Mouse (Mus musculus) frontal cortex, adult (tissue): ENCODE data around the gene Bbox1.

Source experiments
- ATAC-seq: cut with Nextera tagmentation; 2 replicates; pipeline ENCODE4 v1.9.2; 2017; ENCODE audit warnings: mild to moderate bottlenecking, moderate library complexity, mixed read lengths; ENCODE audit not compliant: low TSS enrichment

The Bbox1 gene

DNA sequence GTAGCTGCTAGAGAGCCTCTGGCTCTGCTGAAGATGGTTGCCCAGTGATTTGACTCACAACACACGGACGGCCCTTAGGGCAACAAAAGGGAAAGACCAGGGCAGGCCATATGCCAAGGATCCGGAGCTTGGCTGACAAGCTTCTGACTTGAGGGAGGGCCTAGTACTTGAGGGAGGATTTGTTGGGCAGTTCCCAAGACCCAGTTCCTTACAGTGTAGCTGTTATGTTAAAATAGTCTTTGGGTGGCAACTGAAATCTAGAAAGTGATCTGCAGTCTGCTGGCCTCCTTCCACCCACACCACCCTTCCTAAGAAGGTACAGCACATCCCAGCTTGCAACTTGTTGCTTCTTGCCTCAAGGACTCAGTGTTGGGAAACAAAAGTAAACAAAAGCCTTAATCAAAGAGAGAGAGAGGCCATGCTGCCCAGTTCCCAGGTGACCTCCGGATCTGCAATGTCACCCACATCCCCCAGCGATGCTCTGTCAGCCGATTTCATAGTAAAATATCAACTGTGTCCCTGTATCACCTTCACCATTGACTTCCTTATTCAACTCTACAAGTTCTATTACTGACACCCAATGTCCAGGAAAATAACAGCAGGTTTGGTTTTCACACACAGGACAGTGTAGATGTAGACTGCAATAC lies at the start of gene Bbox1:
Bbox1 (minus strand) TSS at position 52 of the 647 bp plus-strand sequence.
- peak; percentile 50 for ATAC-seq

DNA sequence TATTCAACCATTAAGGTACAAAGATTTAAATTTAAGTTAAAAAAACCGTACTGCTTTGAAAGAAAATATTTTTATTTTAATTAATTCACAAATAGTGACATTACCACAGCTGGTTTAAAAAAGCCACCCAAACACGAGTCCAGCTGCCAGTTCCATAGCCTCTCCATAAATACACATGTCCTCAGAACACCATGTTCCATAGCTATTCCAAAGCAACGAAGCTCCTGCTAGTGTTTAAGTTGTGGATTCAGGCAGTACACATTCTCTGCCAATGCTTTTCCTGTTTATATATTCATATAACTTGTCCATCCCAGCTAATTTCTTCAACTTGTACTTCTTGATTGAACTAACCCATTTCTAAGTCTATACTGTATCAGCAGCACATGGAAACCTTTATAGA lies 49.5 kb upstream of the Bbox1 start:
- no peak for ATAC-seq

DNA sequence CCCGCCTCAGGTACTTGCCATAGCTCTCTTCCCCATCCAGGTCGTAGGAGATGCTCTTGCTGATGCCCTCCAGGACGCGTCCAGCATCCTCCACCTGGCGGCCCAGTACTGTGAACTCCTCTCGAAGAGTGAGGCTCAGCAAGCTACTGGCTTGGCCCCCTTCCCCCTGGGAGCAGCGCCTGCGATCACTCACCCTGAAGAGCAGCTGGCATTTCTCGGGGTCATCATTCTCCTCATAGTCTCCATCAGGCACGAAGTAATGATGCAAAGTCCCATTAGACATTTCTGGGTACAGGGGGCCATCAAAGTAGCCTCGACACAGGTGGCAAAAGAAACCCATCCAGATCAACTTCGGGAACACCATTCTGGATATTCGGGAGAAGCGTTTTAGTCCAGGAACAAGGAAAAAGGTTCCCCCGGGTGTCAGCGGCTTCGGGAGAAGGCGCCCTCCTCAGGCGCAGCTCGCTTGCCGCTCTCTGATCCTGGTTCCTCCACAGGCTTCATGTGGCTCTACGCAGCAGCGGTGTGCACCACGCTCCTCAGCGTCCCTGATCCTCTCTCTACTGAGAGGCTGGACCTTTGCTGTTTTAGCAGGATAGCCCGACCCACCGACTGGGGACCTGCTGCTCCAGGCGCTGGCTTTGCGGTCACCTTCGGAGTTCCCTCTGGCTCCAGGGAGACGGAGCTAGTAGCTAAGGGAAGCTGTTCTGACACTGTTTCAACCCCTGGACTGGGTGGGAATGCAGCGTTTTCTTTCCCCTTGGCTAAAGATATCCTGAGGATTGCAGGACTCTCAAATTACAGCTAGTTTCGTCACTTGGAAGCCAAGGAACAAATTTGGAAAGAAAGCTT lies 48.3 kb upstream of the Bbox1 start, which contains the start of gene Fibin:
Fibin (minus strand) TSS at position 752 of the 852 bp plus-strand sequence.
- ATAC-seq: peak; percentile 99

DNA sequence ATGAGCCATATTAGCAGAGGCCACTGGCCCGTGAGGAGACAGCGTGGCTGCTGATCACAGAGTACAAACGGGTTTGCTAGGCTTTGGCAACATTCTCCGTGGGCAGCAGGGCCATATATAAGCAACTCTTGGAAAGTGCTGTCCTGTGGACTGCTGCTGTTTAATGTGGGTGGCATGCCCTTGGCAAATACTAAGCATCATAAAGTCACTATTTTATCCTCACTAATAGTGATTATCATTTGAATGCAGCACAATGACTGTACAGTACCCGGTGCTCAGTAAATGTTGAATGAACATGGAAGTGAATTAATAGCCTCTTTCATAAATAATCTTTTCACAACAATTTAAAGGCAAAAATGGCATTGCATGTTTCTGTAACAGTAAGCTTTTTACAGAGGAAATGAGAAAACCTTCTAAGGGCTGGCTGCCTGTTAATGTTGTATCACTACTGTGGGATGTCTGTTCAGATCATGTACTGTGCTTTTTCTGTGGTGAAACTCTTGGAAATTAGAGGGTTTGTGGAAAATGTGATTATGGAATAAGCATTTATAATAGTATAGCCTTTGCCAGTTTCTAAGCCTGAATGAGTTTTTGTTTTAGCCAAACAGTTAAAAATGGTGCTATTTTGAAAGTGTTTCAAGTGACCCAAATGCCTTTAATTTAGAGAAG lies 39.1 kb upstream of the Bbox1 start:
- no peak for ATAC-seq

DNA sequence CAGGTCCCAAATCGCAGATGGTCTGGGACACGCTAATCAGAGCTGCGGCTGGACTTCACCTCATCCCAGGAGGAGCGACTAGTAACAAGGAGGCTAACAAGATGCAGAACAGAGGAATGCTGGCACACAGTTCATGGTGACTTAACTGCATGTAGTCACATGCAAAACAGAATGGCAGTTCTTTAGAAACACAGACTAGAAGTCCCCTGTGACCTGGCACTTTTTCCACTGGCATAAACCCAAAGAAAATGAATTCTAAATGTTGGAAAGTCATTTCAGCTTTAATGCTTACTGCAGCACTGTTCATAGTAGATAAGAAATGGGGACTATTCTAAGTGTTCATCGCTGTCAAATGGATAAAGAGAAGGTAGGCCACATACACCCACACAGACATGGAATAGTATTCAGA lies 37.5 kb upstream of the Bbox1 start:
- no peak for ATAC-seq

DNA sequence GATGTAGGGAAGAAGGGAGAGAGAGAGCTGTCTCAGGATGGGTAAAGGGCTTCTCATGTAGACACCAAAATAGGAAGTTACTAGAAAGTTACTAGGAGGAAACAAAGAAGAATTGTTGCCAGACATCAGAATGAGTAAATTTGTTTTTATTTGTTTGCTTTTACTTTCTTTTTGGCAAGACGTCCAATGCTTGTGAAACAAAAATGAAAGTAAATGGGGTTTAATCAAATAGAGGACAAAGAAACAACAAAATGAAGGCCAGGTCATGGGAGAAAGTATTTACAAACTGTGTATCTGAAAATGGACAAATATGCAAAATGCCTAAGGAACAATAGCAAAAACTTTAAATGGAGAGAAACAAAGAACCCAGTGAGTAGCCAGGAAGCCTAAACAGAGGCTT lies 37.0 kb upstream of the Bbox1 start:
- ATAC-seq: no peak

DNA sequence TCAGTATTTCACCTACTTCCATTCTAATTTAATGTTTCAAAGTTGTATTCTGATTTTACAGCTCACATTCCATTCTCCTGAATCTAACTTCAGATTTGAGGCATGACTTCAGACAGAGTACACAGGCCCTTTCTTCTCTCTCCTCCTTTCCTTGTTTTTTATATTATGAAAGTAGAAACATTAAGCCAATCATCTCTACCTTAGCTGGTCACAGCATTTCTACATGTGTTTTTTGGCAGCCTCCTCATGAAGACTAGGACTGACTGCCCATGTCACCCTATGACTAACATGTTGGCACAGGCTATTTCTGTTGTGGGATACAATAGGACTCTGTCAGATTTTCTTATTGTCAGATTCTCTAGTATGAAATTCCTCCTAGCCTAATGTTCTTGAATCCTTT lies 14.6 kb upstream of the Bbox1 start:
- ATAC-seq: no peak

DNA sequence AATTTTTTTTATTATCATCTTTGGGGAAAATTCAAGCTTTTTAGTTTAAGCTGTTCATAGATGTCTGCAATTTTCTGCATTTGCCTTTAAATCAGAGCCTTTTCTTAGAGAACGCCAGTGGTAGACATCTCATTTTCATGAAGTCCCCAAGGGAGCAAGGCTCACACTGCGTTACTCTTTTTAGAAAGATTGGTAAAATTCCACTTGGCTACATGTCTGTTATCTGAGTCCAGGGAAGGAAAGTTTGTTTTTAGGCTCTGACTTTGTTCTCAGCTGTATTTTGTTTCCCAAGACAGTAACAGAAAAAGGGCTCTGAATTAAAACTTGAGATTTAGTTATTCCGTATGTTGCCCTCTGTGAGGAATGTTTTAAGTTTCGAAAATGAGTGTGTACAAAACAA lies 5.6 kb upstream of the Bbox1 start:
- peak; percentile 59 for ATAC-seq

DNA sequence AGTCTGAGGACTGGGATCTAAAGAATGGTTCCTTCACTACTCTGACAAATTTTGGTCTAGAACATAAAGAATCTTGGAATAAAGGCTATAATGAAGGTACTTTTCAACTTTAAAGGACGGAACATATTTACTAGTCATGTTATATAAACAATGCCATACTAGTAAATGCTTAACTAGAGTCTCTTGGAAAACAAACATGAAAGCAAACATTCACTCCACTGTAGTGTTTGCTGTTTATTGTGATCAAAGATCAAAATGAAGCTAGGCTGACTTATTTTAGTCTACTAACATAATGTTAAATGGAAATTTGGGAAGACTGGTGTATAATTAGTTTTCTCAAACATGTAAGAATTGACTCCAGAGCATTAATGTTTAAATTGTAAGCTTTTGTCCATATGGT lies 4.9 kb upstream of the Bbox1 start:
- no peak for ATAC-seq

DNA sequence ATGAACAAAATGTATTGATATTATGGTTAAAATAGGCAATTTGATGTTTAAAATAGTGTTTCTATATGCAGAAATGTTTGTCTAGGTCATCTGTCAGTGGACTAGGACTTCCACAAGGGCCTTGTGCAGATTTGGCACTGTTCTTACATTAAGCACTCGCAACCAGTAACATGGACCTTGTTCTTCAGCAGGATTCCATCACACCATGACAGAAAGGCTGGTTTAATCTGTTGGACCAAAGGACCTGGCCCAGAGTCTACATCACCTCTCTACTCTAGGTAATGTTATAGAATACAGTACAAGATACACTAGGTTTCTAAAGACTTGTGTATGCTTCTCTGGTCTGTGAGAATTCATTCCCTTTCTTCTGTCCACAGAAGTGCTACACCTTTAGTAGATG lies 4.4 kb upstream of the Bbox1 start:
- no peak for ATAC-seq

DNA sequence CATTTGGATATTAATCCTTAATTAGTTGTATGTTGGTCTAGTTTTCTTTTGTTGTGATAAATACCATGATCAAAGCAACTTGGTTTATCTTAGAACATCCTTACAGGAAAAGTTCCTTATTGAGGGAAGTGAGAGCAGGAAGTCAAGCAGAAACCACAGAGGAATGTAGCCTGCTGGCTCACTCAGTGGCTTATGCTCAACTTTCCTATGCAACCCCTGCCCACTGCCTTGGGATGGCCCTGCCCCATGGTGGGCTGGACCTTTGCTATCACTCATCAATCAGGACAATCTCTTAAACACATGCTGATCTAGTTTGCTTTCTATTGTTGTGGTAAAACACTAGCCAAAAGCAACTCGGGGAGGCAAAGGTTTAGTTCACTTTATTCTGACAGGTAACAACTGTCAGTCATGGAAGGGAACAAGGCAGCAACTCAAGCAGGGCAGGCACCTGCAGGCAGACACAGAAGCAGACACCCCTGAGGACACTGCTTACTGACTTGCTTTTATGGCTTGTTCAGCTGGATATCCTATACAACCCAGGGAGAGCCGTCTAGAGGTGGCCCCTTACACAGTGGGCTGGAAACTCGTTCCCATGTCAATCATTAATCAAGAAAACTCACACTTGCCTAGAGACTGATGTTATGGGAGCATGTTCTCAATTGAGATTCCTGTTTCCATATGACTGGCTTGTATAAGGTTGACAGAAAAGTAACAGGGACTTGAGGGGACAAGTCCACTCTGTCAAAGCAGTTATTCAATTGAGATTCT lies 1.9 kb upstream of the Bbox1 start:
- no peak for ATAC-seq

DNA sequence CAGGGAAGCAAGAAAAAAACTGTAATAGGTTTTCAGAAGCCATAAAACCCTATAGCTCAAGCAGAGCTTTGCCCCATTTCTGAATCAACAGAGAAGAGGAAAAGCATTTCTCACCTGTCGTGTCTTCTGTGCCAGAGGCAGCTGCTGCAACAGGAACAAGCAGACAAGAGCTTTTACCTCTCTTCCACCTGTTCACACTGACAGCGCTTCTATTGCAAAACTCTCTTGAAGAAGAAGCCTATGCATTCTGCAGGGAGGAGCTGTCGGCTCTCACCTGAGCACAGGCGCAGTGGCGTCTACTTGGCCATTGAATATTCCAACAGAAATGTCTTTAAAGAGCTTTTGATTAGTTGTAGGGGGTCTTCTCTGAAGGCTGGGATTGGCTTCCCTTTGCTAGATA lies 286 bp downstream of the Bbox1 start:
- 0 out of 2 replicates have a peak, but pooled peaks have one; percentile 16 for ATAC-seq

DNA sequence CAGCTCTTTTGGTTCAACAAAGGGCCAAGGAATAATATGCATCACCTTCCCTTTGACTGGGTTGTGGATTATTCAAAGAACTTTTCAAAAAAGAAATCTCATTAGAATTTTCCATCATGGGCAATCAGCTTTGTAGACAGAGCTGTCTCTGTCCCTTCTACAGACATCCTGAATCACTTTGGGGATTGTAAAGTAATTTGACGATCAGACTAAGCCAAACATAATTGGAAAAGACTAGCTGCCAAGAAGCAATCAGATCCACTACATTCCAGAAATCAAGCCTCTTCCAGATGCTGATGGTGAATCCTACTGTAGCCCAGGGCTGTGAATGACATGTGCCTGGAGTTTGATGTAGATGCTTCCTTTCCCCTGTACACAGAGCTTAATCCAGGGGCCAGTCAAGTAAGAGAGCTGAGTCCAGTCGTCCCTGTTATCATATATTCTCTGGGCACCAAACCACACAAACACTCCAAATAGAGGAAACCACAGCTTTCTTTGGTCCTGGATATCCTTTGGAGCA lies 995 bp downstream of the Bbox1 start:
- no peak for ATAC-seq

DNA sequence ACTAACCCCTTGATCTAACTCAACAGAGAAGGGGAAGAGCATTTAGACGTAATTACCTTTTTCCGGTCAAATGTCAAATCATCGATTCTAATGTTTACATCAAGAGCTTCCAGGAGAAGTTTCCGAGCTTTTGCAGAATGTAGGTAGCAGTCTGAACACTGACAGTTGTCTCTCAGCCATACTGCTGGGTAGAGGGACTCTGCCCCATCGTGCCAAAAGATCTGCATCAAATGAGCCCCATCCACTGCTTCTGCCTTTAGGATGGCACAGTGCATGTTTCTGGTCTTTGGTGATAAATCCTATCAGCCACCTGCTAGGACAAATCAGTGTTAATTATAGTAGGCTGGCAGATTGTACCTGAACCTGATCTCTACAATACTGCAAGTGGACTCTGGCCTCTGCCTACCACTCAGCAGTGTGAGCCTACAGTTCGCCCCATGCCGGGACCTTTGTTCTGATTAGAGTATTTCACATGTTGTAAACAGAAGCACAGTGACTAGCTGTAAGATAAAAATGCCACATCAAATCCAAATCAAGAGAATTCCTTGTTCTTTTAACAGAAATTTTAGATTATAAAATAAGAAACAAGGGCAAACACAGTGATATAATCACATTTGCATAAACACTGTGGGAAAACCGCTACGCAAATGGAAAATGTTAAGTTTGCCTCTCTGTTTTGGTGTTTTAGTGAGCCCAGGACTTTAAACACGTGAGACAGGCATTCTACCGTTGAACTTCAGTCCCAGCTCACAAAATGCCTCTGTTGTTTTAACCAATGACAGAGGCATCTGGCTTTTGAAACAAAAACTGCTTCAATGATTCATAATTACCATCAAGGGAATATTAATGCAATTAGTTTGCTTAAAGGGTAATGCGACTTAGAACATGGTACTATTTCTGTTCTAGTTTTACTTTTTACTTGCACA lies 8.7 kb downstream of the Bbox1 start:
- no peak for ATAC-seq

DNA sequence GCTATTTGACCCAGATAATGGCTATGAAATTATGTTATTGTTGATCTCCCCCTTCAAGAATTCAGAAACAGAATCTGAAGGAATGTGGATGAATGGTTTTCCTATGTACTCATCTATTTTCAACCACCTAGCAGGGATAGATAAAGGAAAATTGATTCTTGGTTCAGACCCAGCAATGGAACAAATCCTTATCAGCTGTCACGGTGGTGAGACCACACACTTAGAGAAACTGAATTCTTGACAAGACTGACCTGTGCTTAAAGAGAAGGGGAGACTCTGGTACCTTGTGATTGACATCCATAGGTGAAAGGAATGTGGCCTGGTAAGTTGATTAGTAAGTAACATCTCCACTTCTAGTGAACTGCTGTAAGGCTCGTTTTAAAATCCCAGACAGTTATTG lies 12.1 kb downstream of the Bbox1 start:
- no peak for ATAC-seq

DNA sequence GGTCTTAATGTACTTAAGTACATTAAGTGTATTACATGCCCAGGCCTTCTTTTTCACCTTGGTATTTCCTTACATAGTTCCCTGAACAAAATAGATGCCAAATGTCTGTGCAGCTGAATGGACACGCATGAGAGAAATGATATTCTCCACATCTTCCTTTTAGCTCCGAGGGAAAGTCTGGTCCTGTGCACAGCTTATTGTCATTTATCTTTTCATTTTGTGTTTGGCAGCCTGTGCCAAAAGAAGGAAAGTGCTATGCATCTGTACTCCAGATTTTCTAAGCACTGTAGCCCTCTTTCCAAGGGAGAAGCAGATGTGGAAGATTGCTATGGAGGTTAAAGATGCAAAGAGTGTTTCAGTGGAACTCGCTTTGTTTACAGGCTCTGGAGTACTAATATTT lies 13.0 kb downstream of the Bbox1 start:
- no peak for ATAC-seq

DNA sequence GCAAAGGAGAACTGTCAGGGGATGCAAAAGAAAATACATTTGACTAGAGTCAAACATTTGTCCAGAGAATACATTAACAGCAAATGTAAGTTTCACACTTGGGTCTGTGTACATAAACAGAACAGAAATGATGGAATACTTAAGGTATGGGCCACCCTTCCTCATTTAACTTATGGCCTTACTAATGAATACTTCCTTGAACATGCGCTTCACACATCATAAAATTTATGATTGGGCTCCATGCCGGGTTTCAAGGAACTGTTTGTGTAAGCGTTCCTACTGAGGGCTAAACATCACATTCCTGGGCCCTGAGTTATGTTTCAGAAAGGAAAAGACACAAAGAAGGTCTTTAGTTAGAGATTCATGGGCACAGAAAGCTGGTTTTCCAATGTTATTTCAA lies 19.4 kb downstream of the Bbox1 start:
- ATAC-seq: no peak

DNA sequence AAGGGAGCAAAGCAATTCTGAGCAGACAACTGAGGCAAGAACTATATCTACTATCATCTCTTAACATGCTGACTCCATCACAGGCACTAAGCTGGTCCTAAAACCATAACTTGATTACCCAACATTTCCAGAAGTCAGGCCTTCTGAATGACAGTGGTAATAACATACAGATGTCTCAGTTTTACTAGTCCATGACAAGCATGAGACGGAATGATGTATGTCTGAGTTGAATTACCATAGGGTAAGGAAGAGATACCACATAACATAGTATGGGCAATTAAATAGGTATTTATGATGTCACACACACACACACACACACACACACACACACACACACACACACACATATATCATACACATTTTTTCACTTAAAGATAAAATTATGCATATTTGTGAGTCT lies 26.4 kb downstream of the Bbox1 start:
- no peak for ATAC-seq

DNA sequence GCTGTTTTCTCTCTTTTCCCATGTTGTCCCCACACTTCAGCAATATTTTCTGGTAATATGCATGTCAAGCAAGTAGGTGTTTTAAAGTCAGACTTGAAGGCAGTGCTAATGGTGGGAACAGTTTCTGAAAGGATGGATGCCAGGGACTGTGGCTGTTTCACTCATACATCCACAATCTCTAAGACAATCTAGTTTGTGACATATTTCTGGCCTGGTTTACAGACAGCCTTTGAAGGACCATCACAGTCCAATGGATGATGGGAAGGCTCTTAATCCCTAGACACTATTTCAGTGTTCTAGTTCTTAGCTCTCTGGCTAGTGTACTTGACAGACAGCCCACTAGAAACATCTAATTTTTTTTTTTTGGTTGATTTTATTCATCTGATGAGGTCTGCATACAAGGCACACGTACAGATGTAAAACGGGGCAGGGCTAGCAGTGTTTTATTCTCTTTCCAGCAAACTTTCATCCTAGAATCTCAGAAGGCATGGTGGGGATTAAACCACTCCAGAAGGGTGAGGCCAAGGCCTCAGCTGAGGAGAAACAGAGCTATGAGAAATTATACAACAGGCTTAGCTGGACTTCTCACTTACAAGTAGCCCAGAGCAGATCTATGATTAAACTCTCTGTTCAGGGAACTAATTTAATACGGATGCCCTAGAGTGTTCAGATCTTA lies 28.4 kb downstream of the Bbox1 start:
- ATAC-seq: no peak

DNA sequence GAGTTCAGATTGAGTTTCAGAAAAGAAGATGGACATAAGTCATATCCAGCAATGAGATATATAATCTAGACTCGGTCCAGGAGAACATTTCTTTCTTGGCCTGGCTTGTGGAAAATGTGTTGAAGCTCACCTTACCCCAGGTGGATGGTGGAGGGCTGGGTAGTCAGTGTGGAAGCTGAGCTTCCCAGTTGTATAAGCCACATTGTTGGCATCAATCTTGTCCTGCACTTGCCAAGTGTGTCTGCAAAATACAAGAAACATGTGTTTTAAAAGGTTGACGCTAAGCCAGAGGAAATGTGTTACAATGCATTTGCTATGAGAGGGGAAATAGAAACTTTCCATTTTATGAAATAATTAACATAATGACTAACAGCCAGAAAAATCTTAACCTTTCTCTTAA lies 38.9 kb downstream of the Bbox1 start:
- peak; percentile 77 for ATAC-seq
